Mouse (Mus musculus): Measurements from ENCODE around the gene Tsnaxip1.

- TF ChIP-seq CTCF (IDR thresholded peaks at IDR 0.05; ENCODE audit: borderline replicate concordance, insufficient read depth, low read depth, low read length) (no peak), POLR2A (IDR thresholded peaks at IDR 0.05; ENCODE audit: borderline replicate concordance, insufficient read depth, low read length) (no peak)
Measured at GRCm38 (mm10) chr8:105780298-105780697, 47.2 kb upstream of the Tsnaxip1 start.

All from cerebellum, adult 2 months (tissue).